Mouse (Mus musculus): ENCODE data around the gene Stk40. TPM values are rescaled to one million over a fixed set of nuclear protein-coding genes. Genes with fewer than 3 reads are reported as not detected.

Gene Stk40
- polyA plus RNA-seq, 1 experiment from 2014 or later: 28.5 TPM

DNA sequence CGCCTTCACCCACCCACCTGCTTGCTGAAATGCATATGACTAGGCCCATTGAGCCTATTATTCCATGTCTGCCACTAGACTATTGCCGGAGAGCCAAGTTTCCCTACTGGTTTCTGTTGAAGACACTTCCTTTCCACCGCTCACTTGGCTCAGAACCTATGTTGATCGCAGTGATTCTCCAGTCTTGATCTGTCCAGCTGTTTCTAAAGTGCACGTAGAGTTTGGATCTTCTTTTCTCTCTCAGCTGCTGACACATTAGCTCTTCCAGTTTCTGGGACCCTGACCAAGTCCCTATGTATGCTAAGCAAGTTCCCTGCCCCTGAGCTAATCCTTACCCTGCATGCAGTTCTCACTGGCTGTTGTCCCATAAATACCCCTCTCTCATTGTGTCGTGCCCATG lies 25.9 kb upstream of the Stk40 start:
- Histone ChIP-seq H3K27me3 (replicated peaks; ENCODE audit: control insufficient read depth, insufficient read depth, low read length) (no peaks in the 10 kb centered on the region), H3K36me3 (ENCODE audit: control insufficient read depth, insufficient read depth, low read length) (no peaks in the 10 kb centered on the region), H3K4me2 (ENCODE audit: low read depth, low read length) (no peak overlapping the region), H3K27ac (ENCODE audit: low read length) (no peak overlapping the region), H3K4me3 (ENCODE audit: low read length) (no peak overlapping the region), H3K9me3 (ENCODE audit: control insufficient read depth, low read length) (no peaks in the 10 kb centered on the region), H3K4me1 (ENCODE audit: control insufficient read depth, insufficient read depth, low read length) (no peaks in the 10 kb centered on the region), H3K9ac (ENCODE audit: low read depth, low read length) (no peak overlapping the region)
- ATAC-seq: no peak
- WGBS: 82% methylated on average over 6 of the region's 6 CpGs

DNA sequence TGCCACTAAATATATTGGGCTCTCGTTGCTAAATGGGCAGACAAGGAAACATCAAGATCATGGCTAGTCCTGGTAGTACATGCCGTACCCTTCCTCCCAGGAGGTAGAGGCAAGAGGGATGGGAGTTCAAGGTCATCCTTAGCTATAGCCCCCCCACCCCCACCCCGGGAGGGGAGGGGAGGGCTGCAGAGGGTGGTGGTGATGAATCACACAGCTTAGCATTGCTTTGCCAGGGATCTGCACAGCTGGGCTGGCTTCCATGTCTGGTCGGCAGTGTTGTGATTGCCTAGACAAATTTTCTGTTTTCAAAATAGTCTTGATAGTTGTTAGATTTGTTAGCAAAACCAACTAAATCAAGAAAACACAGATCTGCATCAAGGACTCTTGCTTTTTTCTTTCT lies 24.5 kb upstream of the Stk40 start:
- 79% methylated on average over 4 of the region's 4 CpGs for whole genome bisulfite sequencing

GRCm38 (mm10) chr4:126081601-126082000 lies 22.2 kb upstream of the Stk40 start:
- WGBS: 93% methylated on average over 1 of the region's 1 CpGs

More for the DNA sequence above, 24.5 kb upstream of the Stk40 start:
- H3K9me3 ChIP-seq (ENCODE audit: control insufficient read depth, low read length): no peaks in the 10 kb centered on the region
- no peaks in the 10 kb centered on the region for H3K36me3 ChIP-seq (ENCODE audit: control insufficient read depth, insufficient read depth, low read length)
- no peak overlapping the region for H3K4me2 ChIP-seq (ENCODE audit: low read depth, low read length)
- H3K27ac ChIP-seq (ENCODE audit: low read length): no peak overlapping the region
- no peak overlapping the region for H3K4me3 ChIP-seq (ENCODE audit: low read length)
- ATAC-seq: no peak
- no peaks in the 10 kb centered on the region for H3K4me1 ChIP-seq (ENCODE audit: control insufficient read depth, insufficient read depth, low read length)
- no peaks in the 10 kb centered on the region for H3K27me3 ChIP-seq (replicated peaks; ENCODE audit: control insufficient read depth, insufficient read depth, low read length)
- H3K9ac ChIP-seq (ENCODE audit: low read depth, low read length): no peak overlapping the region

GRCm38 (mm10) chr4:126083021-126083420 lies 20.7 kb upstream of the Stk40 start:
- peak; percentile 35 for ATAC-seq
- no peak overlapping the region for H3K27ac ChIP-seq (ENCODE audit: low read length)
- H3K9me3 ChIP-seq (ENCODE audit: control insufficient read depth, low read length): no peaks in the 10 kb centered on the region
- no peak overlapping the region for H3K9ac ChIP-seq (ENCODE audit: low read depth, low read length)
- H3K36me3 ChIP-seq (ENCODE audit: control insufficient read depth, insufficient read depth, low read length): no peaks in the 10 kb centered on the region
- no peak overlapping the region for H3K4me2 ChIP-seq (ENCODE audit: low read depth, low read length)
- no peaks in the 10 kb centered on the region for H3K27me3 ChIP-seq (replicated peaks; ENCODE audit: control insufficient read depth, insufficient read depth, low read length)
- no peaks in the 10 kb centered on the region; the same call in 1 of the 2 replicates for H3K4me1 ChIP-seq (ENCODE audit: control insufficient read depth, insufficient read depth, low read length)
- WGBS: 86% methylated on average over 9 of the region's 9 CpGs
- no peak overlapping the region for H3K4me3 ChIP-seq (ENCODE audit: low read length)

More at GRCm38 (mm10) chr4:126081601-126082000, 22.2 kb upstream of the Stk40 start:
- no peak overlapping the region for H3K4me3 ChIP-seq (ENCODE audit: low read length)
- H3K36me3 ChIP-seq (ENCODE audit: control insufficient read depth, insufficient read depth, low read length): no peaks in the 10 kb centered on the region
- no peaks in the 10 kb centered on the region; the same call in 1 of the 2 replicates for H3K4me1 ChIP-seq (ENCODE audit: control insufficient read depth, insufficient read depth, low read length)
- H3K9ac ChIP-seq (ENCODE audit: low read depth, low read length): no peak overlapping the region
- H3K27ac ChIP-seq (ENCODE audit: low read length): no peak overlapping the region
- no peak for ATAC-seq
- H3K27me3 ChIP-seq (replicated peaks; ENCODE audit: control insufficient read depth, insufficient read depth, low read length): no peaks in the 10 kb centered on the region
- H3K9me3 ChIP-seq (ENCODE audit: control insufficient read depth, low read length): no peaks in the 10 kb centered on the region
- H3K4me2 ChIP-seq (ENCODE audit: low read depth, low read length): no peak overlapping the region

DNA sequence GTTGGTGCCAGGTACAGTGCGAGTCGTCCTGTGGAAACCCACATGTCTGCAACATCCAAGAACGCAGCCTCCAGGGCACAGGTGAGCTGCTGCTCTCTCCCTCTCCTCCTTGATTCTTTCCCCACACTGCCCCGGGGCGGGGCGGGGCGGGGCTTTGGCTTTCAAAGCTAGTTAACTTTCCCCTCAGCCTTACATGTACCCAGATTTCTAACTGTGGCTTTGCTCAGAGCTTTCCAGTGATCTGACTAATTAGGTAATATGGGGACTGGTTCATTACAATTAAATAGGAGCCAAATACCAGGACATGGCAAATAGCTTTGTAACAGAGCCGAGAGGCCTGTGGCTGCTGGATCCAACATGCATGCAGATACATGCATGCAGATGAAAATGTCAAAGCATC lies 19.4 kb upstream of the Stk40 start:
- H3K9me3 ChIP-seq (ENCODE audit: control insufficient read depth, low read length): no peaks in the 10 kb centered on the region
- no peak for ATAC-seq
- no peaks in the 10 kb centered on the region; the same call in 1 of the 2 replicates for H3K4me1 ChIP-seq (ENCODE audit: control insufficient read depth, insufficient read depth, low read length)
- no peaks in the 10 kb centered on the region for H3K36me3 ChIP-seq (ENCODE audit: control insufficient read depth, insufficient read depth, low read length)
- no peaks in the 10 kb centered on the region for H3K27me3 ChIP-seq (replicated peaks; ENCODE audit: control insufficient read depth, insufficient read depth, low read length)
- H3K9ac ChIP-seq (ENCODE audit: low read depth, low read length): no peak overlapping the region
- no peak overlapping the region for H3K4me3 ChIP-seq (ENCODE audit: low read length)
- 68% methylated on average over 8 of the region's 8 CpGs for WGBS
- no peak overlapping the region for H3K4me2 ChIP-seq (ENCODE audit: low read depth, low read length)
- H3K27ac ChIP-seq (ENCODE audit: low read length): no peak overlapping the region

DNA sequence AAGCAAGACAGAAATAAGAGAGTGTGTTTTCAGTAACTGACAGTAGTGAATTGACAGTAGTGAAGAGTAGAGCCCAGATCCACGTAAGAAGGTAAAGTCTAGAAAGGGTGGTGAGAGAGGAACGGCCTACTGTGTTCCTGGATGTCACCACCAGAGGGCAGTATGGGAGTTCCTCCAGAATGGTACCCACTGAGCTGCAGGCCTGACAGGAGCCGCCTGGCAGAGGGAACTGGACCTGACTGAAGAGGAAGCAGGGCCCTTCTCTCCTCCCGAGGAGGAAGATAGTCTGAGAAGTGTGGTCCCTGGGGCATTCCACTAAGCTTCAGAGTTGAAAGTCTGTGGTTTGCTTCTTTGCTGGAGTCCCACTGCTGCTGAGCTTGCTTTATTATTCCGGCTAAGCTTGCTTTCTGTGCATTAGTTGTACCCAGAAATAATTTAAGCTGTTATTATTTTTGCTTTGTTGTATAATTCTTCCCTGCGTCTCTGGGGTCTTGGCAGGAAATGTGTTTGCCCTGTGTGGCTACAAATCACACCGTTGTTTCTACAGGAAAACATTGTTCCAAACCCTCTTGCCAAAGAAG lies 17.7 kb upstream of the Stk40 start:
- no peak overlapping the region for H3K27ac ChIP-seq (ENCODE audit: low read length)

GRCm38 (mm10) chr4:126090101-126090847 lies 13.5 kb upstream of the Stk40 start:
- Histone ChIP-seq H3K27me3 (replicated peaks; ENCODE audit: control insufficient read depth, insufficient read depth, low read length) (no peaks in the 10 kb centered on the region), H3K27ac (ENCODE audit: low read length) (no peak overlapping the region), H3K4me1 (ENCODE audit: control insufficient read depth, insufficient read depth, low read length) (peaks cover 4% of the 10 kb centered on the region), H3K9ac (ENCODE audit: low read depth, low read length) (no peak overlapping the region), H3K36me3 (ENCODE audit: control insufficient read depth, insufficient read depth, low read length) (no peaks in the 10 kb centered on the region), H3K4me2 (ENCODE audit: low read depth, low read length) (no peak overlapping the region), H3K9me3 (ENCODE audit: control insufficient read depth, low read length) (no peaks in the 10 kb centered on the region), H3K4me3 (ENCODE audit: low read length) (no peak overlapping the region)
- WGBS: 59% methylated on average over 7 of the region's 7 CpGs
- peak; percentile 44; the same call in 1 of the 2 replicates for ATAC-seq

More for the DNA sequence above, 17.7 kb upstream of the Stk40 start:
- H3K4me1 ChIP-seq (ENCODE audit: control insufficient read depth, insufficient read depth, low read length): peaks cover 4% of the 10 kb centered on the region
- WGBS: 26% methylated on average over 7 of the region's 7 CpGs
- H3K36me3 ChIP-seq (ENCODE audit: control insufficient read depth, insufficient read depth, low read length): no peaks in the 10 kb centered on the region
- no peak overlapping the region for H3K4me3 ChIP-seq (ENCODE audit: low read length)
- no peak overlapping the region for H3K9ac ChIP-seq (ENCODE audit: low read depth, low read length)
- H3K27me3 ChIP-seq (replicated peaks; ENCODE audit: control insufficient read depth, insufficient read depth, low read length): no peaks in the 10 kb centered on the region
- no peak overlapping the region for H3K4me2 ChIP-seq (ENCODE audit: low read depth, low read length)
- no peaks in the 10 kb centered on the region for H3K9me3 ChIP-seq (ENCODE audit: control insufficient read depth, low read length)
- peak; percentile 86 for ATAC-seq

DNA sequence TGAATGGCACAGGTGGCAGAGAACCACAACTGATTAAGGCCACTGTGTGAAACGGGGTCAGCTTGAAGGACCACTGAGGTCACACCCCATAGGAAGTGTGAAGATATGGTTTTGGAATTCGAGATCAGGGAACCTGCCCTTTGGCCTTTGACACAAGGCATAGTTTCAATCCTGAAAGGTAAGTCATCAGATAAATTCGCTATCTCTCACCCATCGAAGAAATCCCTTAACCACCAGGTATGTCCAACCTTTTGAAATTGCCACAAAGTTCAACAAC lies 13.0 kb upstream of the Stk40 start:
- no peak overlapping the region for H3K4me3 ChIP-seq (ENCODE audit: low read length)
- no peaks in the 10 kb centered on the region for H3K27me3 ChIP-seq (replicated peaks; ENCODE audit: control insufficient read depth, insufficient read depth, low read length)
- no peak overlapping the region for H3K4me2 ChIP-seq (ENCODE audit: low read depth, low read length)
- no peaks in the 10 kb centered on the region for H3K36me3 ChIP-seq (ENCODE audit: control insufficient read depth, insufficient read depth, low read length)
- no peak overlapping the region for H3K27ac ChIP-seq (ENCODE audit: low read length)
- no peak for ATAC-seq
- peaks cover 4% of the 10 kb centered on the region for H3K4me1 ChIP-seq (ENCODE audit: control insufficient read depth, insufficient read depth, low read length)
- 67% methylated on average over 4 of the region's 4 CpGs for WGBS
- no peaks in the 10 kb centered on the region for H3K9me3 ChIP-seq (ENCODE audit: control insufficient read depth, low read length)
- H3K9ac ChIP-seq (ENCODE audit: low read depth, low read length): no peak overlapping the region

DNA sequence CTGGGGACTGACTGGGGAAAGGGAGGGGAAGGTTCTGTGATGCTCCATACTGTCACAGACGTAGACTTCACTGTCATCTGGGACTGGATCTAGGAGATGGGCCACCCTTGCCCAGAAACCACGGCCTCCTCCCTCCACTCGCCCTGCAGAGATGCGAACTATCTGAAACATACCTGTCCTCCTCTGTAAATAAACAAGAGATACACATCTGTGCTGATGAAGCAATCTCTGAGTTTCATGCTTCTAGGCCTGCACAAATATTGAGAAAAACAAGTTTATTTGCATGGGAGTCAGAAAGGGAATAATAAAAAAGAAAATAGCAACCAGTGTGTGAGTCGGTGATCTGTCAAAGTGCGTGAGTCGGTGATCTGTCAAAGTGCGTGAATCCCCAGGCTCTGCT lies 11.9 kb upstream of the Stk40 start:
- no peak overlapping the region for H3K4me2 ChIP-seq (ENCODE audit: low read depth, low read length)
- no peak overlapping the region for H3K27ac ChIP-seq (ENCODE audit: low read length)
- no peak for ATAC-seq
- WGBS: 78% methylated on average over 8 of the region's 8 CpGs
- no peaks in the 10 kb centered on the region for H3K36me3 ChIP-seq (ENCODE audit: control insufficient read depth, insufficient read depth, low read length)
- H3K4me1 ChIP-seq (ENCODE audit: control insufficient read depth, insufficient read depth, low read length): peaks cover 4% of the 10 kb centered on the region; the same call in 1 of the 2 replicates
- no peak overlapping the region for H3K4me3 ChIP-seq (ENCODE audit: low read length)
- no peaks in the 10 kb centered on the region for H3K27me3 ChIP-seq (replicated peaks; ENCODE audit: control insufficient read depth, insufficient read depth, low read length)
- no peaks in the 10 kb centered on the region for H3K9me3 ChIP-seq (ENCODE audit: control insufficient read depth, low read length)
- H3K9ac ChIP-seq (ENCODE audit: low read depth, low read length): no peak overlapping the region

Measured in intestine, embryonic 16.5 days (tissue).